Mouse (Mus musculus) embryonic stem cell, embryonic (primary cell): ENCODE measurements around the gene Tsr1.

Experiments
- CTCF ChIA-PET, 4 experiments: fragments of 300-600 bp in 2 of 4; fragments of 350-600 bp in 2 of 4; sonication (Branson Sonifier 250); formaldehyde crosslinking; loops; one replicate each; lab custom pipeline; 2022; ENCODE audit warnings: inconsistent platforms in 2 of 4; lab: Charles Lee
- POLR2A ChIA-PET, 4 experiments: fragments of 300-600 bp in 2 of 4; fragments of 350-600 bp in 2 of 4; sonication (Branson Sonifier 250); formaldehyde crosslinking; loops; one replicate each; lab custom pipeline; 2022; ENCODE audit warnings: antibody characterized with exemption in 4 of 4, inconsistent platforms in 1 of 4; lab: Charles Lee

Tsr1 gene

DNA sequence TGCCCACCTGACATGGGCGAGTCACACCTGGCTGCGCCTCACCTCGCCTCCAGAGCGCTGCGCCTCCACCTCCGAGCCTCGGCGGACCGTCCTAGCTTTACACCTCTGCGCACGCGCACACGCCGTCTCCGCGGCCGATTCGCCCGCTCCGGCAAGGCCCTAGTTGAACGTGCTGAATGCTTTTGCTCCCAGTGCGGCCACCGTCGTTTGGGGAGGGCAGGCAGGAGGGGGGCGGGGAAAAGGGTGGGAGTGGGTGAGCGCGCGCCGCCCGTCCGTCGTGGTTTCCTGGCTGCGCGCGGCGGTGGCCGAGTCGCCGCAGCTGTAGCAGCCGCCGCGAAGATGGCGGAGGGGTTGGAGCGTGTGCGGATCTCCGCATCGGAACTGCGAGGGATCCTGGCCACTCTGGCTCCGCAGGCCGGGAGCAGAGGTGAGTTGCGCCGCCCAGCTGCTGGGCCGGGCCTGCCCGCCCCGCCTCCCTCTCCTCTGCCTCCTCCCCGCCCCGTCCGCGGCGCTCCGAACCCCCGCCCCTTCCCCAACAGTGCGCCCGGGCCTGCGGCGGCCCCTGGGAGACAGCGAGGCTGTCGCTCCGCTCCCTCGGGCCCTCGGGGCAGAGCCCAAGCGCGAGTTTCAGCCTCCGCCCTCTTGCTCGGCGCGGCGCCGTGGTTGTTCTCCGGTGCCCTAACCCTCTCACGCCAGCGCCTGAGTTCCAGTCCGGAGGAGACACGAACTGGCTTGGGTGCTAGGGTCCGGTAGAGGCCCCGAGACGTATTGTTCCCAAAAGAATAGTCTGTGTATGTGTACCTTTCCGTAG lies 27.9 kb downstream of the Tsr1 start, which contains the start of the genes Smg6 and Srr:
Gene Smg6, plus strand, starts transcription at position 247 of the 811 bp plus-strand sequence.
Gene Srr, minus strand, starts transcription at position 372 of the 811 bp plus-strand sequence.
- CTCF ChIA-PET = interaction anchor here in 3 of 4 experiments (0.6 to 1.9 kb wide), 5 partner anchors 12 to 1774 kb away, joined by 3 to 10 read pairs (median 3); no protein-coding TSS in a partner anchor
- POLR2A ChIA-PET = interaction anchor here in 3 of 4 experiments (0.6 to 23.0 kb wide), 56 partner anchors 10 to 1541 kb away, joined by 3 to 481 read pairs (median 4); partner anchors contain the start of genes Mettl16 (in 2 of the 3), Mnt (in 2 of the 3), Sgsm2 (in 2 of the 3) and Tsr1 (in 2 of the 3)

DNA sequence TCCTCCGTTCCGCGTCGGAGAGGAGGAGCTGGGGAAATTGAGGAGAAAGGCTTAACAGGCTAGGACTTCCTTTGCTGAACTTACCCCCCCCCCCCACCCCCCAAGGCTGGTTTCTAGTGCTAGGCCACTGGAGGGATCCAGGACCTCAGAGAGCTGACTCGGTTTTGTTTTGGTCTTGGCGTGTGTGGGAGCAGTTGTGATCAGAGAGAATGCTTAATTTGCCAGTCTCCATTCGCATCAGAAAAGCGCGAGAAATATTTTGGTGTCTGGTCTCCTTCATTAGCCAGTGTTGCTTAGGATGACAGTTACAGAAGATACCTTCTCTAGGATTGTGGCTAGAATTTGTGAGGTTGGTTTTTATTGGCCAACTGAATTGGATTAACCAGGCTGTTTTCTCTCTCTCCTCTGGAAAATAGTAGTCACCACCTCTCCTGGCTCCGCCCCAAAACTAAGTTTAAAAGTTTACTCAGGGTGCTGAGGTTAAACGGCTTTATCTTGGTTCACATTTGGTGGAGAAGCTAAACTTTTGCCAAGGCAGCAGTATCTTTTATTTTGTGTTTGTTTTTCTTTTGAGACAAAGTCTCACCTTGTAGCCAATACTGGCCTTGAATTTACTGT lies 28.6 kb downstream of the Tsr1 start:
- POLR2A ChIA-PET = interaction anchor here in 3 of 4 experiments (0.6 to 23.0 kb wide), 27 partner anchors 12 to 1542 kb away, joined by 3 to 481 read pairs (median 4); partner anchors contain the start of genes Mnt (in 2 of the 3), Sgsm2 (in 2 of the 3), Mettl16 (in 1 of the 3) and Prpf8 (in 1 of the 3)
- CTCF ChIA-PET = interaction anchor here in 1 of 4 experiments (0.6 kb wide), 1 partner anchor 39 kb away, joined by 3 read pairs; no protein-coding TSS in a partner anchor

DNA sequence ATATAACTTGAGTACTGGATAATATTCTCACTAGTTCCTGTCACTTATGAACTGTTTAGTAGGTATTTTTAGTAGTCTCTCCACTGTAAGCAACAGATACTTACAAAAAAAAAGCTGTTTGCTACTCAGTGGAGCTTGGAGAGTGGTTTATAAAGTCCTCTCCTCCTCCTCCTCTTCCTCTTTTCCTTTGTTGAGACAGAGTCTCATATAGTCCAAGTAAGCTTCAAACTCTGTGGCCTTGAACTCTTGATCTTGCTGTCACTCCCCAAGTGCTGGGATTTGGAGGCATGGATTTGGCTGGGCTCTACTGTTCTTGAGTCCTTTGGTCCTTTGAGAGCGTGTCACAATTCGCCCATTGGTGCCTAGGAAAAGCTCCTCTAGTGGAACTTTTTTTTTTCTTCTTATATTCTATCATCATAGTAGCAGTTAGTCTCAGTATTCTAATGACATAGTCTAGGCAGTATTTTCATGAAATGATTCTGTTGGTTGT lies 29.4 kb downstream of the Tsr1 start:
- CTCF ChIA-PET = no interaction called here

DNA sequence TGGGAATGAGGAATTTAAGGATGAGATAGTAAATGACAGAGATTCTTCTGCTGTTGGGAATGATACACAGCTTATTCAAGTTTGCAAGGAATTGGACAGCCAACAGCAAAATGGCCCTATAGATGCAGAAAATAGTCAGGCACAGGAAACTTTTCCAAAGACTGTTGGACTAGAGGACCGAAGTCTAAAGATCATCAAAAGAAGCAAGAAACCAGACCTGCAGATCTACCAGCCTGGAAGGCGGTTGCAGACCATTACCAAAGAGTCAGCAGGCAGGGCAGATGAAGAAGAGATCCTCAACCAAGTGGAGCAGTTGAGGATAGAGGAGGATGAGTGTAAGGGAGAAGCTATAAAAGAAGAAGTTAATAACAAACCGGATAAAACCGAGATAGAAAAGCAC lies 31.2 kb downstream of the Tsr1 start:
- POLR2A ChIA-PET = interaction anchor here in 2 of 4 experiments (0.9 to 1.7 kb wide), 4 partner anchors 8 to 99 kb away, joined by 3 to 8 read pairs (median 4); no protein-coding TSS in a partner anchor

More for the DNA sequence above, 29.4 kb downstream of the Tsr1 start:
- POLR2A ChIA-PET = interaction anchor here in 2 of 4 experiments (0.8 to 23.0 kb wide), 10 partner anchors 11 to 534 kb away, joined by 3 to 481 read pairs (median 4); partner anchors contain the start of genes Mnt (in 2 of the 2), Sgsm2 (in 2 of the 2), Tlcd2 (in 1 of the 2) and Tsr1 (in 1 of the 2)

GRCm38 (mm10) chr11:74930391-74930790 lies 32.5 kb downstream of the Tsr1 start:
- ChIA-PET POLR2A (interaction anchor here in 3 of 4 experiments (0.6 to 1.7 kb wide), 6 partner anchors 10 to 335 kb away, joined by 3 to 8 read pairs (median 3); no protein-coding TSS in a partner anchor), CTCF (interaction anchor here in 3 of 4 experiments (0.7 to 3.9 kb wide), 3 partner anchors 66 to 239 kb away, joined by 3 to 15 read pairs (median 4); partner anchors contain the start of gene Hic1 (in 2 of the 3))

More for the DNA sequence above, 31.2 kb downstream of the Tsr1 start:
- CTCF ChIA-PET = interaction anchor here in 2 of 4 experiments (0.6 to 3.9 kb wide), 2 partner anchors 241 to 1675 kb away, joined by 5 to 15 read pairs; partner anchors contain the start of gene Hic1 (in 1 of the 2)

- ChIA-PET POLR2A (interaction anchor here in 1 of 4 experiments (1.3 kb wide), 1 partner anchor 225 kb away, joined by 3 read pairs; no protein-coding TSS in a partner anchor), CTCF (interaction anchor here in 2 of 4 experiments (0.6 to 2.4 kb wide), 2 partner anchors 33 to 224 kb away, joined by 3 to 7 read pairs; partner anchors contain the start of gene Hic1 (in 1 of the 2))
Measured at GRCm38 (mm10) chr11:74946348-74946747, 48.5 kb downstream of the Tsr1 start.

DNA sequence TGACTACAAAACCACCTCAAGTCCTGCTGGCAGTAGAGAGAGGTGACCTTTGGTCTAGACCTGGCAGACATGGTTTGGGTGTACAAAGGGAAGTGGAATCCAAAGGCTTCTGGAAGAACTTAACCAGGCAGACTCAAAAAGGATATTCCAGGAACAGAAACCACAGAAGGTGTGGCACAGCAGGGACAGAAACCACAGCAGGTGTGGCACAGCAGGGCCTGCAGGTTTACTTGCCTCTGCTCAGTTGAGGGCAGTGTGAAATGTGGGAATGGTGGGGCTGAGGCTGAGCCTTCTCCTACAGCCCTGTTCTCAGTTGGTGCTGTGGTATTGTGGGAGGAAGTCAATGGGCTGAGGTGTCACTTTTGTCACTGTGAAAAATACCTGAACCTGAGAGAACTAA lies 57.0 kb downstream of the Tsr1 start:
- ChIA-PET CTCF (no interaction called here), POLR2A (interaction anchor here in 2 of 4 experiments (0.5 to 2.0 kb wide), 6 partner anchors 9 to 108 kb away, joined by 3 to 7 read pairs (median 4); partner anchors contain the start of gene Sgsm2 (in 1 of the 2))

GRCm38 (mm10) chr11:74956006-74956405 lies 58.1 kb downstream of the Tsr1 start:
- ChIA-PET CTCF (interaction anchor here in 1 of 4 experiments (0.5 to 0.6 kb wide), 2 partner anchors 114 to 364 kb away, joined by 3 to 7 read pairs; no protein-coding TSS in a partner anchor), POLR2A (interaction anchor here in 3 of 4 experiments (0.8 to 1.4 kb wide), 3 partner anchors 10 to 638 kb away, joined by 4 to 7 read pairs (median 5); no protein-coding TSS in a partner anchor)

DNA sequence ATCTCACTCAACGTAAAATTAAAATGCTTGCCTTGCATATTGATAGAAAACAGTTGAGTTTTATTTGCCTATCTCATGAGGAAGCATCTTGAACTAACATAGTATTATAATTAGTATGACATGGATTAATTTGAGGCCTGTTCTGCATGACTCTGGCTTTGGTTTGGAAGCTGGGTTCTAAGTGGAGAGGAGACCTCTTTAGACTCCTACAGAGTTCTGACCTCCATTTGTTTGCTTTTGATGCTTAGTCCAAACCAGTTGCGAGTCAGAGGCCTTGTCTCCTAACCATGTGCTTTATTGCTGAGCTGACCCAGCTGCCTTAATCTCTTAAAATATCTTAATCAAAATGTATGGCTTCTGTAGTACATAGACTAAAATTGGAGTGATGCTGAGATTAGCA lies 59.7 kb downstream of the Tsr1 start:
- ChIA-PET POLR2A (interaction anchor here in 2 of 4 experiments (0.6 to 1.2 kb wide), 3 partner anchors 60 to 191 kb away, joined by 3 to 4 read pairs (median 3); no protein-coding TSS in a partner anchor), CTCF (interaction anchor here in 1 of 4 experiments (0.9 kb wide), 1 partner anchor 24 kb away, joined by 3 read pairs; no protein-coding TSS in a partner anchor)
